Mouse (Mus musculus): ENCODE measurements around the gene Nrm.

DNA sequence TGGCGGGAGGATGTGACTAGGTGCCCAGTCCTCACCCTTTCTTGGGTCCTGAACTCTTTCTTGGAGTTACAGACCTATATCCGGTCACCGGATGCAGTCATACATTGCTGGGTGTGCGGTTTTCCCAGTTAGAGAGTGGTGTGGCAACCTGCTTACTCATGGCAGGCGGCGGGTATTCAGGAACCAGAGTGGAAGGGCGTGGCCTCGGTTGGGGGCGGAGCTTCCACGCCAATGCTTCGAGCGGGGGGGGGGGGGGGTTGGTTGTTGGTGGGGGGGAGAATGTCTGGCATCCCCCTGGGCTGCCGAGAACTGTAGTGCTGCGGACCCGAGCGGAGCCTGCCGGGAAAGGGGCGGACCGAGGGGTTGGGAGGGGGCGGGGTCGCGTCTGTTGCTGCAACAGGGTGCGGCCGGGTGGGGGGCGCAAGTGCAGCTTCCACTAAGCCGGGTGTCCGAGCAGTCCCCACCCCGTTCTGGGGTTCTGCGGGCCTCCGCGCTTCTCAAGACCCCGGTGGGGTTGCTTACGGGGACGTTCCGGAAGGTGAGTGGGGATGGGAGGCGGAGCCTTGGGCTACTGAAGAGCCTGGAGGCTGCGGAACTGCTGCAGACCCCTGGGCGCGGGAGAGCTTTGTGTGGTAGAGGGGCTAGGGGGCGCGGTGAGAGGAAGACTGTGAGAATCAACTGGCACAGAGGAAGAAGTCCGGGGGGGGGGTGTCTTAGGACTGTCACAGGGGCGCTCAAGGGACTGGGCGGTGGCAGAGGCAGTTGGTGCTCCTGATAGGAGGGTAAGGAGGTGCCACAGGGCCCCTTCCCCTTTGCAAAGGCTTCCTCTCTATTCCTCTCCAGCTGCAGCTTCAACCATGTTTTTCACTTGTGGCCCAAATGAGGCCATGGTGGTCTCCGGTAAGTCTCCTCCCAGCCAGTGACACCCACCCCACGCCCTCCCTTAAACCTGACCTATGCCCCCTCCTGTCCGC, 37.9 kb upstream of the Nrm start, which contains the start of gene Flot1:
- TF ChIP-seq CTCF (IDR thresholded peaks at IDR 0.05; ENCODE audit: control insufficient read depth, insufficient read depth, insufficient replicate concordance, low read depth, low read length) (no peak), POLR2A (IDR thresholded peaks at IDR 0.05; ENCODE audit: control insufficient read depth, low read depth, low read length) (no peak)

Measured in testis, adult 2 months (tissue).